ENCODE assay signal across 8 mouse cellular contexts in the genomic region with DNA sequence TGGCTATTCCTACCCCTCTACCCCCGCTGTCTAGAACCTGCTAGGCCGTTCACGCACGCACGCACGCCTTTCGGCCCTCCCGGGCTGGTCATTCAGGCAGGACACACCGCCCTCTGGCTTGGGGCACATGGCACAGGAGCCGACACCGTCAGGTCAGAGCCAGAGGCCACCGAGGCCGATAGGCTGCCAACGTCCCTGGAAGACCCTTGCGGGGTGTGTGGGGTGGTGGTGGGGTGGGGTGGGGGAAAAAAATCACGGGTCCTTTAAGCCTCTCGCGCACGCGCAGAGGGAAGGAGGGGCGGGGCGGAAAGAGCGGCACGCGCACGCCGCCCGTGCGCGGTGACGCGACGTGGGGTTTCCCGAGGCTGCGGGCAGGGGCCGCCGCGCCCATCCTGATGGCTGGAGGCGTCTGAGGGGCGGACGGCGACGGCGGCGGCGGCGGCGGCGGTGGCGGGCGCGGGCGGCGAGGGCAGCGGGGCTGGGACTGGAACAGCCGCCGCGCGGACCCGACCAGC. TPM values are rescaled to one million over a fixed set of nuclear protein-coding genes. Genes with fewer than 3 reads are reported as not detected.
DNase-seq lines count a peak whose midpoint lies in the region; ATAC-seq and TF ChIP-seq lines count a peak whose summit lies in the region.

Gnb1 (plus strand) TSS at position 372 of the 515 bp plus-strand sequence.

- peak; percentile 27; the same call in 1 of the 2 replicates for TF ChIP-seq CTCF in liver, embryonic 14.5 days (IDR thresholded peaks at IDR 0.05; ENCODE audit: low read depth)
- TF ChIP-seq CTCF in stomach, postnatal 0 days (IDR thresholded peaks at IDR 0.05; ENCODE audit: low read depth) = peak; percentile 56

- H3K4me1 ChIP-seq in forebrain, embryonic 10.5 days = peaks cover 60% of the 10 kb centered on the region
- peaks cover 60% of the 10 kb centered on the region for H3K4me1 ChIP-seq in heart, embryonic 15.5 days (replicated peaks)
- peaks cover 42 to 55% of the 10 kb centered on the region in 2 experiments for H3K4me1 ChIP-seq in liver, embryonic 14.5 days (replicated peaks; ENCODE audit: control insufficient read depth in 2 of 2, insufficient read depth in 2 of 2, low read length in 1 of 2)
- peaks cover 14% of the 10 kb centered on the region for H3K4me1 ChIP-seq in neural tube, embryonic 11.5 days (ENCODE audit: control insufficient read depth, insufficient read depth, low read length)
- peaks cover 22% of the 10 kb centered on the region for H3K4me1 ChIP-seq in stomach, postnatal 0 days (replicated peaks; ENCODE audit: control insufficient read depth, insufficient read depth)

- TF ChIP-seq EP300 in liver, embryonic 14.5 days (IDR thresholded peaks at IDR 0.05; ENCODE audit: low read depth) = no peak
- TF ChIP-seq EP300 in stomach, postnatal 0 days (optimal IDR thresholded peaks at IDR 0.05) = no peak

- H3K27me3 ChIP-seq in forebrain, embryonic 10.5 days (ENCODE audit: poor library complexity, severe bottlenecking) = no peaks in the 10 kb centered on the region
- no peaks in the 10 kb centered on the region for H3K27me3 ChIP-seq in heart, embryonic 15.5 days
- no peaks in the 10 kb centered on the region for H3K27me3 ChIP-seq in liver, embryonic 14.5 days (ENCODE audit: control insufficient read depth, insufficient read depth, low read length)
- H3K27me3 ChIP-seq in neural tube, embryonic 11.5 days (ENCODE audit: control insufficient read depth, insufficient read depth, low read length) = no peaks in the 10 kb centered on the region
- H3K27me3 ChIP-seq in stomach, postnatal 0 days (ENCODE audit: control insufficient read depth, insufficient read depth, low read length) = no peaks in the 10 kb centered on the region

- peak within 1 kb of the TSS; percentile 100 for H3K9ac ChIP-seq in heart, embryonic 15.5 days
- H3K9ac ChIP-seq in liver, embryonic 14.5 days (replicated peaks) = peak within 1 kb of the TSS; percentile 92
- H3K9ac ChIP-seq in neural tube, embryonic 11.5 days (ENCODE audit: low read length) = peak within 1 kb of the TSS; percentile 98
- peak within 1 kb of the TSS; percentile 100 for H3K9ac ChIP-seq in stomach, postnatal 0 days (ENCODE audit: low read length)

- WGBS in forebrain, embryonic 10.5 days = 2% methylated on average over 59 of the region's 60 CpGs
- under 1% methylated on average over 38 of the region's 60 CpGs for WGBS in heart, embryonic 15.5 days
- WGBS in liver, embryonic 14.5 days (ENCODE audit: insufficient replicate concordance) = under 1% methylated on average over 42 of the region's 60 CpGs
- whole genome bisulfite sequencing in neural tube, embryonic 11.5 days = under 1% methylated on average over 32 of the region's 60 CpGs
- 0% methylated on average over 25 of the region's 60 CpGs for WGBS in stomach, postnatal 0 days

- H3K4me2 ChIP-seq in heart, embryonic 15.5 days = peak within 1 kb of the TSS; percentile 84
- H3K4me2 ChIP-seq in liver, embryonic 14.5 days (ENCODE audit: low read depth) = peak within 1 kb of the TSS; percentile 98
- H3K4me2 ChIP-seq in neural tube, embryonic 11.5 days (ENCODE audit: low read depth) = peak within 1 kb of the TSS; percentile 86
- peak within 1 kb of the TSS; percentile 75 for H3K4me2 ChIP-seq in stomach, postnatal 0 days (replicated peaks; ENCODE audit: low read depth)

- H3K27ac ChIP-seq in forebrain, embryonic 10.5 days = peak within 1 kb of the TSS; percentile 99
- peak within 1 kb of the TSS; percentile 91 for H3K27ac ChIP-seq in heart, embryonic 15.5 days
- peak within 1 kb of the TSS; percentile 61 for H3K27ac ChIP-seq in liver, embryonic 14.5 days
- peak within 1 kb of the TSS; percentile 90 for H3K27ac ChIP-seq in neural tube, embryonic 11.5 days (ENCODE audit: low read depth, low read length)
- H3K27ac ChIP-seq in stomach, postnatal 0 days (replicated peaks) = peak within 1 kb of the TSS; percentile 97

- peaks cover 13% of the 10 kb centered on the region for H3K36me3 ChIP-seq in forebrain, embryonic 10.5 days (replicated peaks)
- no peaks in the 10 kb centered on the region for H3K36me3 ChIP-seq in heart, embryonic 15.5 days
- H3K36me3 ChIP-seq in liver, embryonic 14.5 days (replicated peaks; ENCODE audit: control insufficient read depth, insufficient read depth, low read depth) = no peaks in the 10 kb centered on the region
- H3K36me3 ChIP-seq in neural tube, embryonic 11.5 days (ENCODE audit: control insufficient read depth, insufficient read depth, low read length) = no peaks in the 10 kb centered on the region
- H3K36me3 ChIP-seq in stomach, postnatal 0 days (ENCODE audit: control insufficient read depth, insufficient read depth, low read length) = no peaks in the 10 kb centered on the region

- H3K9me3 ChIP-seq in forebrain, embryonic 10.5 days = no peaks in the 10 kb centered on the region
- no peaks in the 10 kb centered on the region for H3K9me3 ChIP-seq in heart, embryonic 15.5 days (replicated peaks)
- H3K9me3 ChIP-seq in liver, embryonic 14.5 days (ENCODE audit: control insufficient read depth, low read length) = no peaks in the 10 kb centered on the region
- no peaks in the 10 kb centered on the region for H3K9me3 ChIP-seq in neural tube, embryonic 11.5 days (ENCODE audit: control insufficient read depth, low read length)
- H3K9me3 ChIP-seq in stomach, postnatal 0 days (ENCODE audit: control insufficient read depth, low read length) = no peaks in the 10 kb centered on the region

- DNase-seq in CD4-positive, CD25-positive, alpha-beta regulatory T cell, adult 2 months (ENCODE audit: low read depth, low spot score) = peak; percentile 97
- DNase-seq in c-Kit-negative CD71-positive TER-119-positive erythroid progenitor cells, embryonic 14.5 days (ENCODE audit: low read depth, low spot score) = peak; percentile 70
- peak; percentile 88 for DNase-seq in forebrain, embryonic 10.5 days (ENCODE audit: extremely low spot score, low spot score)
- peak; percentile 95 to 97 for DNase-seq in kidney, postnatal 25 days
- peak; percentile 72 to 76 (median 73) for DNase-seq in liver, embryonic 14.5 days (ENCODE audit: low read depth in 3 of 3, low spot score in 3 of 3)
- DNase-seq in neural tube, embryonic 11.5 days (ENCODE audit: low spot score) = peak; percentile 94
- peak; percentile 93 for DNase-seq in stomach, postnatal 0 days (ENCODE audit: low spot score)

- peak within 1 kb of the TSS; percentile 91 for H3K4me3 ChIP-seq in forebrain, embryonic 10.5 days
- peak within 1 kb of the TSS; percentile 93 for H3K4me3 ChIP-seq in heart, embryonic 15.5 days
- peak within 1 kb of the TSS; percentile 82 to 92 for H3K4me3 ChIP-seq in liver, embryonic 14.5 days (ENCODE audit: insufficient read depth in 1 of 2, low read depth in 2 of 2, low read length in 2 of 2)
- H3K4me3 ChIP-seq in neural tube, embryonic 11.5 days (ENCODE audit: low read depth, low read length) = peak within 1 kb of the TSS; percentile 100
- peak within 1 kb of the TSS; percentile 99 for H3K4me3 ChIP-seq in stomach, postnatal 0 days (ENCODE audit: low read depth, low read length)

- ATAC-seq in heart, embryonic 15.5 days (replicated peaks; ENCODE audit: insufficient number of reproducible peaks, insufficient read depth, low FRiP score, low read depth) = peak; percentile 75
- peak; percentile 78 for ATAC-seq in liver, embryonic 14.5 days (ENCODE audit: insufficient read depth)
- peak; percentile 85 for ATAC-seq in neural tube, embryonic 11.5 days (ENCODE audit: insufficient read depth, low FRiP score, low TSS enrichment)
- peak; percentile 77 for ATAC-seq in stomach, postnatal 0 days (ENCODE audit: low FRiP score, low TSS enrichment)

RNA-seq across cellular contexts. Expression of gene Gnb1, which starts in this region (rescaled TPM):
- 607 and 643 TPM in 2 replicates for polyA plus RNA-seq in forebrain, embryonic 10.5 days (2016; fragmentation: Nextera tagmentation; extraction: Ambion mirVana)
- polyA plus RNA-seq in heart, embryonic 15.5 days (2015; fragmentation: Nextera tagmentation; extraction: Ambion mirVana) = 308 and 345 TPM in 2 replicates
- polyA plus RNA-seq in liver, embryonic 14.5 days (2012; rRNA removed) = 92.8 and 127 TPM in 2 replicates
- polyA plus RNA-seq in liver, embryonic 14.5 days (2014; fragmentation: Nextera tagmentation; extraction: Ambion mirVana) = 98.7 and 108 TPM in 2 replicates
- 778 and 796 TPM in 2 replicates for polyA plus RNA-seq in neural tube, embryonic 11.5 days (2014; fragmentation: Nextera tagmentation; extraction: Ambion mirVana)
- polyA plus RNA-seq in stomach, postnatal 0 days (2015; fragmentation: Nextera tagmentation; extraction: Ambion mirVana) = 263 and 272 TPM in 2 replicates

Comparison
In these comparisons a context has a peak if more than half of its experiments do, and no peak if none do; other contexts are left out.
1. Peak in every context shown above with its lines: DNase-seq, ATAC-seq, H3K4me3 ChIP-seq and H3K27ac ChIP-seq.